Mouse (Mus musculus): Measurements from ENCODE around the gene Zfp853.

DNA sequence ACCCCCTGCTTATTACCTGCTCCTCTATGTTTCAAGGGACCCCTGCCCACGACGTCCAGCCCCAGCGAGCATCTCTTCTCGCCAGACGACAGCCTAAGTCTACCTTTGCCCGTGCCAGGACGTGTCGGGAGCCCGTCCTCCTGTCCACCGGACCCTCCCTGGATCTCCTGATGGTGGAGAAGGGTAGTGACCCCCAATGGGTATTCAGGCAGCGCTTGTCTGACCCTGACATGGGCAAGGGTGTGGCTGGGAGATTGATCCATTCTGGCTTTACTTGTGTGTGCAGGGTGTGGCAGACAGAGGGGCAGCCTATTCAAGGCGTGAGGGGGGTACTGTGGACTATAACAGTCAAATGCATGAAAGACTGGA is 23.3 kb downstream of the Zfp853 start:
- TF ChIP-seq CTCF (IDR thresholded peaks at IDR 0.05; ENCODE audit: control insufficient read depth, insufficient read depth, insufficient replicate concordance, low read depth, low read length) (no peak), POLR2A (IDR thresholded peaks at IDR 0.05; ENCODE audit: control insufficient read depth, low read depth, low read length) (no peak)

All from testis, adult 2 months (tissue).